Mouse (Mus musculus): ENCODE measurements at regions not wholly inside any gene's neighbourhood (a gene's known extent, or its start where the extent isn't known, plus 50 kb on each side); places are given as distances from the start of the nearest gene placed in this dataset.

DNA sequence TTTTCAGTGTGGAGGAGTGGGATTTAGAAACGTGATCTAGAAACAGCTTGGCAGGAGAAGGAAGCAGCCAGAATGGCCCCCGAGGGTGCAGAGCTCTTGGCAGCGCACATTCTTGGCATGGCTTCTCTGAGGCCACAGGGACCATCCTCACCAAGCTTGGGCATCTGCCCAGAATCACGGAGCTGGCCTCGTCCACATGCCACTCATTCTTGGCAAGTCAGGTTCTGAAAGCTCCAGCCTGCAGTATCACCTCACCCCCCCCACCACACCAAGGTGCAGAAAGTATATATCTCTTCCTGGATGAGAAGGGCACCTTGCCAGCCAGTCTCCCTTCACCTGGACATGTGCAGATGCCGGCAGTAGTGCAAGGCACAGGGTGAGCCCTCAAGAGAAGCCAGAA is 356.2 kb downstream of the Prdm2 start:
- dilution Hi-C loops (cut with MboI; ENCODE audit: extremely low pct_ligation_motif_present, extremely low pct_unique_long_range_greater_than_20kb, low sequenced_read_pairs) (no loop called here), in situ Hi-C loops (cut with MboI; ENCODE audit: low pct_ligation_motif_present, low pct_unique_long_range_greater_than_20kb, low sequenced_read_pairs) (no loop called here)
- Histone ChIP-seq H3K79me2 (replicated peaks; ENCODE audit: control insufficient read depth, extremely low read depth, insufficient read depth, poor library complexity, severe bottlenecking) (no peaks in the 10 kb centered on the region), H3K9ac (ENCODE audit: insufficient read depth, low read depth) (no peak overlapping the region), H3K27me3 (replicated peaks) (no peaks in the 10 kb centered on the region), H3K27ac (ENCODE audit: insufficient read depth, low read depth) (no peak overlapping the region), H3K4me1 (ENCODE audit: control insufficient read depth in 1 of 2, insufficient read depth in 2 of 2) (no peaks in the 10 kb centered on the region), H3K9me3 (replicated peaks; ENCODE audit: low read length) (peaks cover 86% of the 10 kb centered on the region), H3K4me3 (replicated peaks in 1 of 3; ENCODE audit: low read depth in 2 of 3, low read length in 2 of 3, poor library complexity in 1 of 3) (no peak overlapping the region), H3K36me3 (replicated peaks in 1 of 2; ENCODE audit: control insufficient read depth in 1 of 2, insufficient read depth in 1 of 2, low read length in 1 of 2) (no peaks in the 10 kb centered on the region), H3K4me2 (ENCODE audit: insufficient read depth, low read depth, poor library complexity, severe bottlenecking) (no peak overlapping the region)
- TF ChIP-seq MAX (IDR thresholded peaks at IDR 0.05; ENCODE audit: low read length) (no peak), BHLHE40 (IDR thresholded peaks at IDR 0.05; ENCODE audit: low read depth, low read length) (no peak), ETS1 (conservative IDR thresholded peaks at IDR 0.05; ENCODE audit: low read depth, low read length) (no peak), ELF1 (IDR thresholded peaks at IDR 0.05; ENCODE audit: low read depth, low read length) (no peak), USF1 (IDR thresholded peaks at IDR 0.05; ENCODE audit: low read depth, low read length) (no peak), MYC (IDR thresholded peaks at IDR 0.05; ENCODE audit: low read depth, low read length) (no peak), POLR2AphosphoS2 (IDR thresholded peaks at IDR 0.05; ENCODE audit: low read depth, low read length) (no peak), RCOR1 (conservative IDR thresholded peaks at IDR 0.05; ENCODE audit: low read depth, low read length) (no peak), USF2 (conservative IDR thresholded peaks at IDR 0.05; ENCODE audit: low read depth, low read length) (no peak), MEF2A (IDR thresholded peaks at IDR 0.05; ENCODE audit: borderline replicate concordance, low read depth, low read length) (no peak), KAT2A (IDR thresholded peaks at IDR 0.05; ENCODE audit: insufficient replicate concordance, low read length) (no peak), EP300 (IDR thresholded peaks at IDR 0.05; ENCODE audit: low read length) (no peak), JUND (conservative IDR thresholded peaks at IDR 0.05; ENCODE audit: low read depth, low read length) (no peak), MAZ (IDR thresholded peaks at IDR 0.05; ENCODE audit: low read depth, low read length) (no peak), UBTF (IDR thresholded peaks at IDR 0.05; ENCODE audit: low read depth, low read length) (no peak), SMC3 (IDR thresholded peaks at IDR 0.05; ENCODE audit: low read depth, low read length) (no peak)
- DNase-seq (ENCODE audit: extremely low read depth), result no peak

DNA sequence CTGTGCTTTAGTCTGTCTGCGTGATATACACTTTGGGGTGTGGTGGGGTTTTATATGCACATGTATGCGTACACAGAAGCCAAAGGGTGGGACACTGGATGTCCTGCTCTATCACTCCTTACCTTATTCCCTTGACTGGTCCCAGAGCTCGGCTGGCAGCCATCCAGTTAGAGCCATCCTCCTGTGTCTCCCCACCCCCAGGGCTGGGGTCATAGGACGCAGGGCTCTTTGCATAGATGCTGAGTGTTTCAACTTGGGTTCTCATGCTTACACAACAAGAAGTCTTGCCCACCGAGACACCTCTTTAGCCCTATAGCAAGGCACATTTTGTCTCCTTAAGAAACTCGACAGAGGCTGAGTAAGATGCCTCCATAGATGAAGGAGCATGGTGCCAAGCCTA is 357.2 kb downstream of the Prdm2 start:
- Histone ChIP-seq H3K4me1 (ENCODE audit: control insufficient read depth in 1 of 2, insufficient read depth in 2 of 2) (no peaks in the 10 kb centered on the region), H3K27me3 (replicated peaks) (no peaks in the 10 kb centered on the region), H3K4me3 (replicated peaks in 1 of 3; ENCODE audit: low read depth in 2 of 3, low read length in 2 of 3, poor library complexity in 1 of 3) (no peak overlapping the region), H3K36me3 (replicated peaks in 1 of 2; ENCODE audit: control insufficient read depth in 1 of 2, insufficient read depth in 1 of 2, low read length in 1 of 2) (no peaks in the 10 kb centered on the region), H3K27ac (ENCODE audit: insufficient read depth, low read depth) (no peak overlapping the region), H3K79me2 (replicated peaks; ENCODE audit: control insufficient read depth, extremely low read depth, insufficient read depth, poor library complexity, severe bottlenecking) (no peaks in the 10 kb centered on the region), H3K9me3 (replicated peaks; ENCODE audit: low read length) (peaks cover 84% of the 10 kb centered on the region), H3K9ac (ENCODE audit: insufficient read depth, low read depth) (no peak overlapping the region), H3K4me2 (ENCODE audit: insufficient read depth, low read depth, poor library complexity, severe bottlenecking) (no peak overlapping the region)
- DNase-seq (ENCODE audit: extremely low read depth), result no peak
- in situ Hi-C loops (cut with MboI; ENCODE audit: low pct_ligation_motif_present, low pct_unique_long_range_greater_than_20kb, low sequenced_read_pairs) (no loop called here), dilution Hi-C loops (cut with MboI; ENCODE audit: extremely low pct_ligation_motif_present, extremely low pct_unique_long_range_greater_than_20kb, low sequenced_read_pairs) (no loop called here)
- TF ChIP-seq MXI1 (IDR thresholded peaks at IDR 0.05; ENCODE audit: low read depth, low read length), result no peak
- no peak for TF ChIP-seq USF2 (conservative IDR thresholded peaks at IDR 0.05; ENCODE audit: low read depth, low read length)
- TF ChIP-seq E2F4 (IDR thresholded peaks at IDR 0.05; ENCODE audit: insufficient replicate concordance, low read depth, low read length), result no peak
- no peak for TF ChIP-seq CTCF (conservative IDR thresholded peaks at IDR 0.05 in 1 of 2, IDR thresholded peaks at IDR 0.05 in 1 of 2; ENCODE audit: low read depth in 2 of 2, low read length in 2 of 2)
- no peak for TF ChIP-seq SIN3A (IDR thresholded peaks at IDR 0.05; ENCODE audit: low read length)
- no peak for TF ChIP-seq GABPA (IDR thresholded peaks at IDR 0.05; ENCODE audit: insufficient replicate concordance, low read depth, low read length)
- TF ChIP-seq UBTF (IDR thresholded peaks at IDR 0.05; ENCODE audit: low read depth, low read length), result no peak
- TF ChIP-seq ZC3H11A (IDR thresholded peaks at IDR 0.05; ENCODE audit: low read depth, low read length), result no peak
- TF ChIP-seq IRF4 (IDR thresholded peaks at IDR 0.05; ENCODE audit: low read depth, low read length), result no peak
- TF ChIP-seq JUND (conservative IDR thresholded peaks at IDR 0.05; ENCODE audit: low read depth, low read length), result no peak
- TF ChIP-seq ZKSCAN1 (IDR thresholded peaks at IDR 0.05; ENCODE audit: borderline replicate concordance, low read depth, low read length), result no peak
- no peak for TF ChIP-seq TBP (conservative IDR thresholded peaks at IDR 0.05; ENCODE audit: low read depth, low read length)
- TF ChIP-seq EP300 (IDR thresholded peaks at IDR 0.05; ENCODE audit: low read length), result no peak
- TF ChIP-seq TCF12 (IDR thresholded peaks at IDR 0.05; ENCODE audit: low read depth, low read length), result no peak
- TF ChIP-seq NELFE (IDR thresholded peaks at IDR 0.05; ENCODE audit: low read depth, low read length), result no peak

All from CH12.LX (cell line).